Mouse (Mus musculus): ENCODE data around the gene Cldn4.

- TF ChIP-seq CTCF (IDR thresholded peaks at IDR 0.05; ENCODE audit: low read depth) (no peak), EP300 (optimal IDR thresholded peaks at IDR 0.05) (no peak)
Measured at GRCm38 (mm10) chr5:134985633-134986297, 39.0 kb upstream of the Cldn4 start, which contains the start of gene Cldn3.

All from stomach, postnatal 0 days (tissue).